Mouse (Mus musculus): ENCODE measurements around the gene Gatb. TPM values are rescaled to one million over a fixed set of nuclear protein-coding genes. Genes with fewer than 3 reads are reported as not detected.

Gene Gatb
- polyA plus RNA-seq, 1 experiment = 2.1 TPM

DNA sequence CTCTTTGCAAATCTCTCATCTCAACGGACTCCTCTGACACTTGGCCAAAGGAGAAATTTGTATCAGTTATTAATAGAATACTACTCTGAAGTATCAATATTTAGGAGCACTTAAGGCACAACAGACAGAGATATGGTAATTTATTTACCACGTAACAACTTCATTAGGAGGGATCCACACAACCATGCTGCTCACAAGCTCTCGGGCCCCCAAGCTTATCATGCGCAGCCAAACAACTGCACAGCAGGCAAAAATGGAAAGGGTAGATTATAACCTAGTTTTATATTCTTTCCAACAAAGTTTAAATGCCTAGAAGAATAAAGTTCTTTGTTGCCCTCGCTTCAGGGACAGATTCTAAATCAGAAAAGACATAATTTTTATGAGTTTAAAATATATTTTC, 106.0 kb downstream of the Gatb start:
- WGBS = 88% methylated on average over 5 of the region's 5 CpGs
- TF ChIP-seq CTCF (IDR thresholded peaks at IDR 0.05; ENCODE audit: extremely low read depth, insufficient read length, insufficient replicate concordance, low read depth, low read length) (no peak), POLR2A (IDR thresholded peaks at IDR 0.05; ENCODE audit: low read depth, low read length) (no peak)
- no peak overlapping the region for H3K4me3 ChIP-seq (ENCODE audit: low read depth, low read length)
- no peaks in the 10 kb centered on the region for H3K27me3 ChIP-seq (ENCODE audit: control insufficient read depth, insufficient read depth, low read length)
- no peak overlapping the region for H3K27ac ChIP-seq (ENCODE audit: insufficient read depth, low read depth, low read length)
- no peaks in the 10 kb centered on the region for H3K4me1 ChIP-seq (ENCODE audit: control insufficient read depth, insufficient read depth, insufficient read length, low read length)
- peaks cover 5% of the 10 kb centered on the region for H3K36me3 ChIP-seq (ENCODE audit: control insufficient read depth, insufficient read depth, low read length)

DNA sequence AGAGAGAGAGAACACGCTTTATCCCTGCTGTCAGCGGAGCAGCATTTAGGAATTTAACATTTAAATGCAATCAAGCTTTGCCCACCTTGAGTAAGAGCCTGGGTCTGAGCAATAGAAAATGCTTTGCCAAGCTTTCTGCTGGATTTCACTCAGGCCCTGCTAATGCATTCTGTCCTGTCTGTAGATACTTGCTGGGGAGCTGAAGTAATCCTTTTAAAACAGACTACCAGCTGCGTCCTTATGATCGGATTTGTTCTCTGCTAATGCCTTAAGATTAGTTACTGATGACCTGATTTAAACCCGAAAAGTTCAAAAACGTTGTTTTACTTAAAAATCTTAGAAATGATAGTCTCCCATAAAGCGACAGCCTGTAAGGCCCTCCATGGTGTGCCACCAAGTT, 107.2 kb downstream of the Gatb start:
- H3K36me3 ChIP-seq (ENCODE audit: control insufficient read depth, insufficient read depth, low read length) = no peaks in the 10 kb centered on the region
- no peak for TF ChIP-seq POLR2A (IDR thresholded peaks at IDR 0.05; ENCODE audit: low read depth, low read length)
- no peak for TF ChIP-seq CTCF (IDR thresholded peaks at IDR 0.05; ENCODE audit: extremely low read depth, insufficient read length, insufficient replicate concordance, low read depth, low read length)
- 87% methylated on average over 7 of the region's 7 CpGs for WGBS

DNA sequence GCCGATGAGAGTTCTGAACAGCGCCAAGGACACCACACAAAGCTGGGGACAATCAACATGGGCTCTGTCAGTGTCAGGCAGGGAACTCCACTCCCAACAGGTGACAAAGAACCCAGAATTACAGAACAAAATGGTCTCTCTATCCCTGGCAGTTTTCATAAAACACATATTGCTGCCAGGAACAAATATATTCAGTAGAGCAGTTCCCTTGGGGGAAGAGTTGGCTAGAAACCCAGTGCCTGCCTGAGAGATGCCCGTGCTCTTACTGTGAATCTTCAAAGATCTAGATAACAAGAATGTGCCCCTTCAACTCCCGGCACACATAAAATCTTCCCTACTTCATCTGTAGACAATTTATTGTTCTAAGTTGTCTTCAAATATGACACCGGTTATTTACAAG, 109.7 kb downstream of the Gatb start:
- no peaks in the 10 kb centered on the region for H3K4me1 ChIP-seq (ENCODE audit: control insufficient read depth, insufficient read depth, insufficient read length, low read length)
- H3K36me3 ChIP-seq (ENCODE audit: control insufficient read depth, insufficient read depth, low read length) = no peaks in the 10 kb centered on the region
- WGBS = 88% methylated on average over 5 of the region's 5 CpGs
- H3K4me3 ChIP-seq (ENCODE audit: low read depth, low read length) = no peak overlapping the region
- no peaks in the 10 kb centered on the region for H3K27me3 ChIP-seq (ENCODE audit: control insufficient read depth, insufficient read depth, low read length)
- TF ChIP-seq CTCF (IDR thresholded peaks at IDR 0.05; ENCODE audit: extremely low read depth, insufficient read length, insufficient replicate concordance, low read depth, low read length) = no peak
- TF ChIP-seq POLR2A (IDR thresholded peaks at IDR 0.05; ENCODE audit: low read depth, low read length) = no peak
- no peak overlapping the region for H3K27ac ChIP-seq (ENCODE audit: insufficient read depth, low read depth, low read length)

More for the DNA sequence above, 107.2 kb downstream of the Gatb start:
- no peaks in the 10 kb centered on the region for H3K4me1 ChIP-seq (ENCODE audit: control insufficient read depth, insufficient read depth, insufficient read length, low read length)
- no peak overlapping the region for H3K4me3 ChIP-seq (ENCODE audit: low read depth, low read length)
- no peak overlapping the region for H3K27ac ChIP-seq (ENCODE audit: insufficient read depth, low read depth, low read length)
- no peaks in the 10 kb centered on the region for H3K27me3 ChIP-seq (ENCODE audit: control insufficient read depth, insufficient read depth, low read length)

DNA sequence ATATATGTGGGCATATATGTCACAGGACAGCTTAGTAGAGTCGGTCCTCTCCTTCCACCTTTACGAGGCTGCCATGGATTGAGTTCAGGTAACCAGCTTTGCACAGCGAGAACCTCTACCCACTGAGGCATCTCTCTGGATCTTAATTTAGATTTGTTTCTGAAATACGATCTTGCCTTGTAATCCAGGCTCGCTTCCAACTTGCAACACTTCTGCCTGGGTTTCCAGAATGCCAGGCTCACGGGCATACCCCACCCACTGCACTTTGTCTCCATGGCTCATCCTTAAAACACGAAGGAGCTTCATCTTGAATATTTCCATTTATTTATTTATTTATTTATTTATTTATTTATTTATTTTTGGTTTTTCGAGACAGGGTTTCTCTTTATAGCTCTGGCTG, 111.4 kb downstream of the Gatb start:
- H3K4me3 ChIP-seq (ENCODE audit: low read depth, low read length) = no peak overlapping the region
- H3K27me3 ChIP-seq (ENCODE audit: control insufficient read depth, insufficient read depth, low read length) = no peaks in the 10 kb centered on the region
- no peaks in the 10 kb centered on the region for H3K4me1 ChIP-seq (ENCODE audit: control insufficient read depth, insufficient read depth, insufficient read length, low read length)
- TF ChIP-seq POLR2A (IDR thresholded peaks at IDR 0.05; ENCODE audit: low read depth, low read length) = no peak
- no peak for TF ChIP-seq CTCF (IDR thresholded peaks at IDR 0.05; ENCODE audit: extremely low read depth, insufficient read length, insufficient replicate concordance, low read depth, low read length)
- H3K27ac ChIP-seq (ENCODE audit: insufficient read depth, low read depth, low read length) = no peak overlapping the region
- H3K36me3 ChIP-seq (ENCODE audit: control insufficient read depth, insufficient read depth, low read length) = no peaks in the 10 kb centered on the region
- 86% methylated on average over 8 of the region's 8 CpGs for WGBS

DNA sequence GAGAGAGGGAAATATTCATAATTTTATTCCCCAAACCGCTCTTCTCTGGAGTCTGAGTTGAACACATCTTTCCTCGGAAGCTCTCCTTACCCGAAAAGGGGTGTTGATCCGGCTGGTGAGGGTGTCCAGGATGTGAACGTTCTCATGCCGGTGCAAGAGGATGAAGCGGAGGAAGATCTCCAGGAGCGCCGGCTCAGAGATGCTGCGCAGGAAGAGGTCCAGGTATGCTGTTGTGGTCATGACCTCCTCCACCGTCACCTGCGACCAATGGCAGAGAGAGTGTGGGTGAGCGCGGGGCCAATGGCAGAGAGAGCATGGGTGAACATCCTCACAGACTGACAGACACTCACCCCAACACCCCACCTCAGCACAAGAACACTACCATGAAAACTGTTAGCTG, 114.4 kb downstream of the Gatb start:
- TF ChIP-seq POLR2A (IDR thresholded peaks at IDR 0.05; ENCODE audit: low read depth, low read length) = no peak
- no peak for TF ChIP-seq CTCF (IDR thresholded peaks at IDR 0.05; ENCODE audit: extremely low read depth, insufficient read length, insufficient replicate concordance, low read depth, low read length)
- Histone ChIP-seq H3K4me1 (ENCODE audit: control insufficient read depth, insufficient read depth, insufficient read length, low read length) (no peaks in the 10 kb centered on the region), H3K4me3 (ENCODE audit: low read depth, low read length) (no peak overlapping the region), H3K36me3 (ENCODE audit: control insufficient read depth, insufficient read depth, low read length) (no peaks in the 10 kb centered on the region), H3K27ac (ENCODE audit: insufficient read depth, low read depth, low read length) (no peak overlapping the region), H3K27me3 (ENCODE audit: control insufficient read depth, insufficient read depth, low read length) (no peaks in the 10 kb centered on the region)
- WGBS = 95% methylated on average over 14 of the region's 14 CpGs

DNA sequence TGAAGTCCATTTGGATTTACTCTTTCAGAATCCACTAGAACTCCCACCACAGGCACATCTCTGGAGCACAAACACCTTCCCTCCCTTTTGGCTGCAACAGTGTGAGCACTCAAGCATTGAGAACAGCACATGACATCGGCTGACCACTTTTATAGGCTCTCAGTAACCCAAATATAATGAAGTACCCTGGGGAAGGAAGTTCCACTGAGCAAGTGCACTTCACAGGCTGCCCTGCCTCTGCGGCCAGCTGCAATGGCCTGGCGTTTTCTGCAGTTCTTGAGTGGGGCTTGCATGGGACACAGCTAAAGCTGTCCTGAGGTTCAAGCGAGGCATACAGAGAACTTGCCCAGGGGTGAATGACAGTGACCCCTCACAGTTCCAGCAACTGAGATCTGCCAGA, 117.2 kb downstream of the Gatb start:
- TF ChIP-seq CTCF (IDR thresholded peaks at IDR 0.05; ENCODE audit: extremely low read depth, insufficient read length, insufficient replicate concordance, low read depth, low read length) = no peak
- Histone ChIP-seq H3K36me3 (ENCODE audit: control insufficient read depth, insufficient read depth, low read length) (no peaks in the 10 kb centered on the region), H3K27me3 (ENCODE audit: control insufficient read depth, insufficient read depth, low read length) (no peaks in the 10 kb centered on the region), H3K4me1 (ENCODE audit: control insufficient read depth, insufficient read depth, insufficient read length, low read length) (no peaks in the 10 kb centered on the region), H3K4me3 (ENCODE audit: low read depth, low read length) (no peak overlapping the region), H3K27ac (ENCODE audit: insufficient read depth, low read depth, low read length) (no peak overlapping the region)
- 79% methylated on average over 4 of the region's 4 CpGs for WGBS

DNA sequence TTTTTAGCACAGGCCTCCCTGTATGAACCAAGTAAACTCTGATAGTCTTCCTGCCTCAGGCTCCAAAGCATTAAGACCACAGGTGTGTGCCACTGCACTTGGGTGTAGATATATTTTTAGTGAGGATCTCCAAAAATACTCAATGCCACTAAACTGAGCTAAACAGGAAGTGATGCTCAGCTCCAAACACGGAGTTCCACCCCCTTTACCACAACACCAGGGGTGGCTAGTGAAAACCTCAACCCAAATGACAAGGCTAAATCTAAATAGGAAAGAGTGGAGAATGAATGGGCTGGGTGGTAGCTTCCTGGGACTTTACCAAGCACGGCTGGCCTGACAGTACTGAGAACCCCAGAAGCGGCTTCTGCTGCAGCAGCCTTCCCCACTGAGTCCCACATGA, 119.1 kb downstream of the Gatb start:
- Histone ChIP-seq H3K4me3 (ENCODE audit: low read depth, low read length) (no peak overlapping the region), H3K27me3 (ENCODE audit: control insufficient read depth, insufficient read depth, low read length) (no peaks in the 10 kb centered on the region), H3K36me3 (ENCODE audit: control insufficient read depth, insufficient read depth, low read length) (no peaks in the 10 kb centered on the region), H3K4me1 (ENCODE audit: control insufficient read depth, insufficient read depth, insufficient read length, low read length) (no peaks in the 10 kb centered on the region), H3K27ac (ENCODE audit: insufficient read depth, low read depth, low read length) (no peak overlapping the region)
- TF ChIP-seq POLR2A (IDR thresholded peaks at IDR 0.05; ENCODE audit: low read depth, low read length) (no peak), CTCF (IDR thresholded peaks at IDR 0.05; ENCODE audit: extremely low read depth, insufficient read length, insufficient replicate concordance, low read depth, low read length) (no peak)
- 58% methylated on average over 3 of the region's 3 CpGs for WGBS

DNA sequence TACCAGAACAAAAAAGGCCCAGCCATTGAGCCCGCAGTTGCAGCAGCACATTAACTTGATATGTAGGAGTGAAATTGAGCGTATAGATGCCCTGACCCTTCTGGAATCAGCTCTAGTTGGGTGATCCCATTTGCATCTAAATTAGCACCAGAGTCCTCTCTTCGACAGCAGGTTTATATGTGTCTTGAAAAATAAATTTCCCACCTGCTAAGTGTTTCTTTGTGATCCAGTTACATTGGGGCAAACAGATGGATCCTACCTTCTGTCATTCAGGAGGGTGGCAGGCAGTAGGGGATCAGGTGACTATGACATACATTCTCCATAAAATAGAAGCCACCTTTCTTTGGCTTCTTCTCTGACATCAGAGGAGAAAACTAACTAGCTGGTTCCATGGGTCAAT, 121.1 kb downstream of the Gatb start:
- WGBS = 92% methylated on average over 3 of the region's 3 CpGs

More for the DNA sequence above, 121.1 kb downstream of the Gatb start:
- H3K4me1 ChIP-seq (ENCODE audit: control insufficient read depth, insufficient read depth, insufficient read length, low read length) = no peaks in the 10 kb centered on the region
- H3K4me3 ChIP-seq (ENCODE audit: low read depth, low read length) = no peak overlapping the region
- TF ChIP-seq CTCF (IDR thresholded peaks at IDR 0.05; ENCODE audit: extremely low read depth, insufficient read length, insufficient replicate concordance, low read depth, low read length) = no peak
- no peak for TF ChIP-seq POLR2A (IDR thresholded peaks at IDR 0.05; ENCODE audit: low read depth, low read length)
- H3K27me3 ChIP-seq (ENCODE audit: control insufficient read depth, insufficient read depth, low read length) = no peaks in the 10 kb centered on the region
- H3K36me3 ChIP-seq (ENCODE audit: control insufficient read depth, insufficient read depth, low read length) = no peaks in the 10 kb centered on the region
- no peak overlapping the region for H3K27ac ChIP-seq (ENCODE audit: insufficient read depth, low read depth, low read length)
